Mouse (Mus musculus) naive thymus-derived CD4-positive, alpha-beta T cell, adult 5 months (primary cell): ENCODE results near the gene Tspan31. TPM values are rescaled to one million over a fixed set of nuclear protein-coding genes. Genes with fewer than 3 reads are reported as not detected.

Experiments used
- polyA plus RNA-seq: library from polyadenylated mRNA; unstranded; fragments of 100-300 nt; shearing (Covaris generic); gene quantifications from one replicate; pipeline ENCODE4 v1.2.1, GENCODE M21; 2017

Tspan31 gene
- 25.6 TPM for polyA plus RNA-seq

GRCm38 (mm10) chr10:127070190-127071121 lies at the start of gene Tspan31:
Tspan31 (minus strand) TSS chr10:127070264.

GRCm38 (mm10) chr10:127075080-127075479 lies 5.0 kb upstream of the Tspan31 start, which contains the start of gene Agap2:
Agap2 (plus strand) TSS chr10:127075284.

GRCm38 (mm10) chr10:127063239-127063872 lies 6.7 kb downstream of the Tspan31 start, which contains the start of gene Cdk4:
Cdk4 (plus strand) TSS chr10:127063534.

GRCm38 (mm10) chr10:127059968-127060916 lies 9.8 kb downstream of the Tspan31 start, which contains the start of gene March9:
March9 (minus strand) TSS chr10:127060184.

GRCm38 (mm10) chr10:127047954-127048353 lies 22.1 kb downstream of the Tspan31 start, which contains the start of gene Cyp27b1:
Cyp27b1 (plus strand) TSS chr10:127048250.

GRCm38 (mm10) chr10:127041274-127041766 lies 28.7 kb downstream of the Tspan31 start, which contains the start of the genes Mettl1 and Eef1akmt3:
Mettl1 (plus strand) TSS chr10:127041414.
Eef1akmt3 (minus strand) TSS chr10:127041513.

GRCm38 (mm10) chr10:127030336-127031296 lies 39.4 kb downstream of the Tspan31 start, which contains the start of gene Tsfm:
Tsfm (minus strand) TSS chr10:127030840.

Other genes starting within 250 kb of the Tspan31 start
- 9.2 TPM for gene Atp23, start 168.9 kb downstream of the Tspan31 start, polyA plus RNA-seq
- 48.7 TPM for gene Ctdsp2, start 91.5 kb downstream of the Tspan31 start, polyA plus RNA-seq
- gene Avil, start 69.6 kb downstream of the Tspan31 start, polyA plus RNA-seq, result 0.35 TPM
- 20.8 TPM for gene Tsfm, start 39.4 kb downstream of the Tspan31 start, polyA plus RNA-seq
- gene Mettl1, start 28.9 kb downstream of the Tspan31 start, polyA plus RNA-seq, result 25.5 TPM
- gene Eef1akmt3, start 28.8 kb downstream of the Tspan31 start, polyA plus RNA-seq, result not detected
- not detected for gene Cyp27b1, start 22.0 kb downstream of the Tspan31 start, polyA plus RNA-seq
- gene March9, start 10.1 kb downstream of the Tspan31 start, polyA plus RNA-seq, result 1.1 TPM
- 124 TPM for gene Cdk4, start 6.7 kb downstream of the Tspan31 start, polyA plus RNA-seq
- 18.8 TPM for gene Agap2, start 5.0 kb upstream of the Tspan31 start, polyA plus RNA-seq
- gene Os9, start 50.9 kb upstream of the Tspan31 start, polyA plus RNA-seq, result 122 TPM
- 512 TPM for gene B4galnt1, start 95.0 kb upstream of the Tspan31 start, polyA plus RNA-seq
- 7.0 TPM for gene Slc26a10, start 110.4 kb upstream of the Tspan31 start, polyA plus RNA-seq
- not detected for gene Arhgef25, start 119.8 kb upstream of the Tspan31 start, polyA plus RNA-seq
- gene Dtx3, start 125.5 kb upstream of the Tspan31 start, polyA plus RNA-seq, result 49.2 TPM
- gene Pip4k2c, start 141.3 kb upstream of the Tspan31 start, polyA plus RNA-seq, result 25.0 TPM
- not detected for gene Kif5a, start 193.1 kb upstream of the Tspan31 start, polyA plus RNA-seq
- 83.7 TPM for gene Dctn2, start 196.1 kb upstream of the Tspan31 start, polyA plus RNA-seq
- 8.6 TPM for gene Mbd6, start 218.8 kb upstream of the Tspan31 start, polyA plus RNA-seq
- gene Mars, start 241.5 kb upstream of the Tspan31 start, polyA plus RNA-seq, result 62.5 TPM